Mouse (Mus musculus) CD8-positive naive resting alpha-beta T cell, adult 57 days (primary cell): ENCODE measurements around the gene Olfr702. TPM values are rescaled to one million over a fixed set of nuclear protein-coding genes. Genes with fewer than 3 reads are reported as not detected.

Experiments
- total RNA-seq: library from RNA; stranded (reverse); gene quantifications from one replicate; pipeline ENCODE4 v1.2.4, GENCODE M21; 2023

Gene Olfr702
- total RNA-seq, result not detected

DNA sequence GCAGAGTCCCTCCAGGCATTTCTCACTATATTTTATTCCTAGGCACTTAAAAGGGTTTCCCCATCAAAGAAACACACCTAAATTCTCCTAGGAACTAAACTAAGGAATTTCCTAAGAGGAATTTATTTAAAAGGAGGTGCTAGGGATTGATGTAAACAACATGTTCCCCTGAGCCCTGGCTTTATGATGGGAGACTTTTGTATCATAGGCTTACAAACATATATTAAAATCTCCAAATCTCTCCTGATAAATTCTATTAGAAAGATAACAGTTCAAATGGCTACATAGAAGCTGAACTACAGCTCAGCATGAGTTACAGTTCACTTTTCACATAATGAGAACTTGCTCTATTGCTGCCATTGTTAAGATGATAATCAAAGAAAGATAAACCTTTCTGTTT lies at the start of gene Olfr702:
Gene Olfr702, minus strand, starts transcription at position 101 of the 400 bp plus-strand sequence.

DNA sequence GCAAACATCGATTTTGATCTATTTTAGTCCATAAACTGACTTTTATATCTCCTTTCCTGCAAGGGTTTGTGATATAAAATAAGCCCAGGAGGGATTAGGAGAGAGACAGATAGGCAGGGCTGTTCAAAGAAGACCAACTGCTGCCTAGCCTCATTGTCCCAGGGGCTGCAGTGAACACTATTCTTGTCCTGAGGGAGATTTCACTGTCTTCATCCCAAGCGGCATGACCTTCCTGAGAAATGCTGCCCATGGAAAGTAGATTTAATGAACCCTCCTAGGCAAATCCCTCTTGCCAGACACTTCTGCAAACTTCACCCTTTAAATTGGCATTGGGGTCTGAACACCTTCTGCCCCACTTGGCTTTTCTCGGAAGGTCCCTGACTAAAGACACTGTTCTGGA lies 43.1 kb upstream of the Olfr702 start, which contains the start of gene Olfr705:
Gene Olfr705, minus strand, starts transcription at position 101 of the 400 bp plus-strand sequence.

DNA sequence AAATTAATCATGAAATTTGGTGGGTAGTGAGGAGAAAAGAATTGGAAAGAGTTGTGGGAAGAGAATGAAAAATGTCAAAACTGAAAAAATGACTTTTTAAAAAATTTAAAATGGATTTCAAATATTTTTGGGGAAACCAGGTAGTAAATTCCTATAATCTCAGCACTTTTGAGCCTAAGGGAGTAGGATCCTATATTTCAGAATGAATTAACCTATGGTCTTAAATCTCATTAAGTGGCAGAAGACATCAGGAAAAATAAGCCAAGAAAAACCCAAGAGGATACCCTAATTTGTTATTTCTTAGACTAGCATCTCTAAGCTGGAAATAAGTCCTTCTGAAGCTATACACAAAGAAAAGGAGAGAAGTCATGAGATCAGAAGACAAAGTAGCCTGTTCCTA lies 29.2 kb upstream of the Olfr702 start, which contains the start of gene Olfr704:
Gene Olfr704, plus strand, starts transcription at position 301 of the 400 bp plus-strand sequence.

DNA sequence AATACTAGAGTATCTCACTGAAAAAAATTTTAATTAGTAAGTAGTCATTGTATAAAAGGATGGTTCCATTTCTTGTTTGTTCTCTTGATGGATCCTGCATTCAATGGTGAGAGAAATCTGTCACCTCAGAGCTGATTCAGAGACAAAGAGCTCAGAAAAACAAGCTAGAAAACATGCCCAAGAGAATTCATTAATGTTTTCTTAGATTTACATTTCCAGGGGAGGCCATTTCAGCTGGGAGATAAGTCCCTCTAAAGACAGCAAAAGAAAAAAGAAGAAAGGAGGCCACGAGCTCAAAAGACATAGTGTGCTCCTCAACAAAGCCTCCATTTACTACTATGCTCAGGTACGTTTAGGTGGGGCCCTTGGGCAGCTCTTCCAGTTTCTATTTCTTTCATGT lies 9.4 kb upstream of the Olfr702 start, which contains the start of gene Olfr703:
Gene Olfr703, plus strand, starts transcription at position 301 of the 400 bp plus-strand sequence.

DNA sequence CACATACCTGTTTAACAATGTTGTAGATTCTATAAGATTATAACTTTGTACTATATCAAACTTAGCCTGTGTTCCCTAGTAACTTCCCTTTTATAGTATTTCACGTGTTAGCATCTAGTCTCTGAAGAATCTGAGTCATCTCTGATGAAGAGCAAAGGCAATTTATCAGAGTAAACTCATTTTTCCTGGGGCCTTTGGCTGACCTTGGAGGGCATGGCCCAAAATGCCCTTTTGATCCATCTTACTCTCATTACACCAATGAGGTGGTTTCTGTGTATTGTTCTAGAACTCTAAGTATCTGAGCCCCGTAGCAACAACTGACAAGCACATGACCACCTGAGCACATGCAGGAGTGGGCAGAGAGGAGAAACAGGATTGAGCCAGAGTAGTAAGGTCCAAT lies 19.9 kb downstream of the Olfr702 start, which contains the start of gene Olfr701:
Gene Olfr701, plus strand, starts transcription at position 301 of the 400 bp plus-strand sequence.

DNA sequence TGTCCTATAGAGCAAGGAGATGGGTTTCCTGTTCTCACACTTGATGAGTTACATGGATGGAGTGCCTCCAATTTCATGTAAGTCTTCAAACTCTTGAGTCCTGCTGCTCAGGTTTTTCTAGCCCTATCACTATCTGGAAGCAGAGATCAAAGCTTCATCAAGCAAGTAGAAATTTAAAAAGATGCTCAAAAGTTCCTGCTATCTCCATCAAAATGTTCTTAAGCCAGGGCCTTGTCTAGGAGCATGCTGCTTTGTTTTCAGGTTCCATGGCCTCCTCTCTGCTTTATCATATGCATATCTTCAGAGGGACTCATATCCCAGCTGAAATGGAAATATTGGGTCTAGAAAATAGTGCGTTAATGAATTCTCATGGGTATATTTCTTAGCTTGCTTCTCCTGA lies 25.0 kb downstream of the Olfr702 start, which contains the start of gene Olfr700:
Gene Olfr700, minus strand, starts transcription at position 101 of the 400 bp plus-strand sequence.

DNA sequence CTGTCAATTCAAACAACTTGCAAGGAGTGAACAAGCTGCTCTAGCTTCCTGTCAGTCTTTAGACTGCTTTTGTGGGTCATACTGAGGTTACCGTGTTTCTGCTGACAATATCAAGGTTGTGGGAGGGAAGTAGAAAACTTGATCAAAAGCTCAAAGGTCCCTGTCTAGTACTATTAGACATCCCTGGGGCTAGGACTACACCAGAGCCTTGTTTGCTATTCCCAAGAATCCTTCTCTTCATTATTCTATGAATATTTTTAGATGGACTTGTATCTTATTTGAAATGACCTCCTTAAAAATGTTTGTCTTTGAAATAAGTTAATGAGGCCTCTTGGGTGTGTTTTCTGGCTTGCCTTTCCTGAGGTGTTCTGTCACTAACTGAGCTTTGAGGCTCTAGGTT lies 40.6 kb downstream of the Olfr702 start, which contains the start of gene Olfr699:
Gene Olfr699, minus strand, starts transcription at position 101 of the 400 bp plus-strand sequence.

Other genes with a start within 250 kb of the Olfr702 start
- gene Olfr693, start 153.3 kb downstream of the Olfr702 start, total RNA-seq, result not detected
- not detected for gene Olfr694, start 142.1 kb downstream of the Olfr702 start, total RNA-seq
- not detected for gene Olfr695, start 117.5 kb downstream of the Olfr702 start, total RNA-seq
- not detected for gene Olfr697, start 91.5 kb downstream of the Olfr702 start, total RNA-seq
- gene Olfr698, start 78.5 kb downstream of the Olfr702 start, total RNA-seq, result not detected
- gene Olfr699, start 40.7 kb downstream of the Olfr702 start, total RNA-seq, result not detected
- gene Olfr700, start 25.1 kb downstream of the Olfr702 start, total RNA-seq, result not detected
- gene Olfr701, start 19.8 kb downstream of the Olfr702 start, total RNA-seq, result not detected
- gene Olfr703, start 9.5 kb upstream of the Olfr702 start, total RNA-seq, result not detected
- gene Olfr704, start 29.3 kb upstream of the Olfr702 start, total RNA-seq, result not detected
- not detected for gene Olfr705, start 43.0 kb upstream of the Olfr702 start, total RNA-seq
- gene Olfr706, start 54.3 kb upstream of the Olfr702 start, total RNA-seq, result not detected
- gene Olfr707, start 67.3 kb upstream of the Olfr702 start, total RNA-seq, result not detected
- not detected for gene Olfr1532-ps1, start 74.1 kb upstream of the Olfr702 start, total RNA-seq
- 0.12 TPM for gene Olfr709-ps1, start 98.3 kb upstream of the Olfr702 start, total RNA-seq
- not detected for gene Olfr710, start 114.4 kb upstream of the Olfr702 start, total RNA-seq
- gene Olfr6, start 130.0 kb upstream of the Olfr702 start, total RNA-seq, result not detected
- not detected for gene Olfr711, start 141.6 kb upstream of the Olfr702 start, total RNA-seq
- gene Olfr2, start 172.2 kb upstream of the Olfr702 start, total RNA-seq, result not detected
- gene Olfr713, start 197.3 kb upstream of the Olfr702 start, total RNA-seq, result not detected
- not detected for gene Olfr714, start 237.1 kb upstream of the Olfr702 start, total RNA-seq